Mouse (Mus musculus) cerebellum, postnatal 10 days (tissue): Measurements from ENCODE around the gene Gm21970.
A peak's percentile ranks its signal among the peaks of the same experiment; 100 is the strongest.

Experiments used
- DNase-seq, 2 experiments: peaks; one replicate each; pipeline ENCODE4 v3.0.0; 2021; ENCODE audit warnings: mixed read lengths in 2 of 2

Gene Gm21970

GRCm38 (mm10) chr16:91391421-91391820, at the start of gene Gm21970:
Gene Gm21970 (plus strand): TSS chr16:91391721.
- DNase-seq: no peak

GRCm38 (mm10) chr16:91346491-91346890, 45.0 kb upstream of the Gm21970 start:
- no peak for DNase-seq

GRCm38 (mm10) chr16:91347491-91348263, 43.8 kb upstream of the Gm21970 start:
- DNase-seq: no peak

GRCm38 (mm10) chr16:91348264-91348565, 43.3 kb upstream of the Gm21970 start:
- DNase-seq: peak in 1 of 2 experiments; percentile 39

GRCm38 (mm10) chr16:91348588-91349330, 42.8 kb upstream of the Gm21970 start:
- peak in 1 of 2 experiments; percentile 39 for DNase-seq

- DNase-seq: peak; percentile 91 to 94
Measured at GRCm38 (mm10) chr16:91352084-91352562, 39.4 kb upstream of the Gm21970 start.

GRCm38 (mm10) chr16:91352749-91353148, 38.8 kb upstream of the Gm21970 start:
- no peak for DNase-seq

GRCm38 (mm10) chr16:91353177-91353576, 38.3 kb upstream of the Gm21970 start:
- DNase-seq: no peak

GRCm38 (mm10) chr16:91353638-91354037, 37.9 kb upstream of the Gm21970 start:
- DNase-seq: no peak

- DNase-seq: no peak
Measured at GRCm38 (mm10) chr16:91354599-91354998, 36.9 kb upstream of the Gm21970 start.

- no peak for DNase-seq
Measured at GRCm38 (mm10) chr16:91355160-91355559, 36.4 kb upstream of the Gm21970 start.

GRCm38 (mm10) chr16:91356760-91357525, 34.6 kb upstream of the Gm21970 start:
- DNase-seq: no peak

- no peak for DNase-seq
Measured at GRCm38 (mm10) chr16:91357526-91357900, 34.0 kb upstream of the Gm21970 start.

GRCm38 (mm10) chr16:91358555-91358954, 33.0 kb upstream of the Gm21970 start:
- DNase-seq: peak; percentile 83 to 93

GRCm38 (mm10) chr16:91359531-91359930, 32.0 kb upstream of the Gm21970 start:
- no peak for DNase-seq

GRCm38 (mm10) chr16:91360162-91360561, 31.4 kb upstream of the Gm21970 start:
- no peak for DNase-seq

- no peak for DNase-seq
Measured at GRCm38 (mm10) chr16:91362006-91362405, 29.5 kb upstream of the Gm21970 start.

GRCm38 (mm10) chr16:91362616-91363272, 28.8 kb upstream of the Gm21970 start:
- peak in 1 of 2 experiments; percentile 48 for DNase-seq

- DNase-seq: no peak
Measured at GRCm38 (mm10) chr16:91363483-91363882, 28.0 kb upstream of the Gm21970 start.

GRCm38 (mm10) chr16:91366567-91366966, 25.0 kb upstream of the Gm21970 start:
- no peak for DNase-seq

GRCm38 (mm10) chr16:91367066-91367465, 24.5 kb upstream of the Gm21970 start:
- DNase-seq: no peak

- peak; percentile 82 to 85 for DNase-seq
Measured at GRCm38 (mm10) chr16:91372577-91373472, 18.7 kb upstream of the Gm21970 start, which contains the start of gene Ifnar2. Gene Ifnar2 (plus strand): TSS chr16:91372783.
